Mouse (Mus musculus): ENCODE measurements around the gene Lrrc8b.

The Lrrc8b gene

GRCm38 (mm10) chr5:105484891-105485290 lies 69.3 kb downstream of the Lrrc8b start:
- DNase-seq: no peak

- no peak for DNase-seq
Observed at GRCm38 (mm10) chr5:105490211-105490610, 74.6 kb downstream of the Lrrc8b start.

- no peak for DNase-seq
Observed at GRCm38 (mm10) chr5:105491389-105491788, 75.8 kb downstream of the Lrrc8b start.

DNA sequence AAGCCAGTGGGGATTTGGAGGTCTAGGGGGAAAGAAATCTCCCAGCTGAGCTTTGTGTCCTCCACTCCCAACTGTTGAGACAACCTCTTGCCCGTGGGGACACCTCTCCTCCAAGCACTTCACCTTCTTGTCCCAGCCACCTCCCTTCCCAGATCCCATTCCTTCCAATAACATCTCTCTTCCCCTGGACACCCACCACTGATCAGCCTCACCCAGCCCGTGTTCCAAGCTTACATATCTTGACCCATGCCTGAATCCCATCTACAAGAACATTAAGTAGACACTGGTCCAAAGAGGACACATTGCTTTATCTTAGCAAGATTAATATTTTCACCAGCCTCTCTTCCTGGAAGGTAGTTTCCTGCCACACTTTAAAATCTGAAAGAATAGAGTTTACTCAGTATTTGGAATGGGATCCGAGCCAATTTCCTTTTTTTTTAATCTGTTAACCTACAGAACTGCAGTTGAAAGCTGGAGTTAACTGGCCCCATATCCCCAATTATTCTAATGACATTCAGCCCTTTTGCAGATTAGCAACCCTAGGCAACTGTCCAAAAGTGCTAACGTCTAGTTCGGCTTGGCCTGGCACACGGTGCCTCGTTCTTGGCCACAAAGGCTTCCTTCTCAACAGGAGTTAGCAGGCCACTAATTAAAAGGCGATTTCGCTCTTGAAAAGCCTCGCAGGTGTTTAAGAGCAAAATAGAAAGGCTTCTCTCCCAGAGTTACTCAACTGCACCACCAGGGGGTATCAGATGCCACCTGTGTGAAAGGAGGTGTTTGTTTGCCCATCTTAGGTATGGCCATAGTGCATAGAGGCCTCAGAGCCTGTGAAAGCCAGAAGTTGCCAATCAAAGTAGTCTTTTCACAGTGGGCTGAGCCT lies 77.0 kb downstream of the Lrrc8b start:
- DNase-seq: peak; percentile 45

DNA sequence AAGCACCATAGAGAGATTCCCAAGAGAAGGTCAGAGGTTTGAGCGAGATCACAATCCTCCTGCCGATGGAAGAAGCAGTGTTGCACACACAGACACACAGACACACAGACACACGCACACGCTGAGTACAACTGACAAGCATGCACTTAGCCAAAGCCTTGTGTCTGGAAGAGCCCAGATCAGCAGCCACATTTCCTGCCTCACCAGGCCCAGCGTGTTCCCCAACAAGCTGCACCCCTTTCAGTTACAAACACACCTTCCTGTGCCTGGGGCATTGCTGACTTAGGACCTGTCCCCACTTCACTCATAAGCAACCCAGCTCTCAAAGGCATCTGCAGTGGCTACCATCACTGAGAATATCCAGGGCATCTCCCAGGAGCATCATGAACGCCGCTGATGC lies 77.8 kb downstream of the Lrrc8b start:
- DNase-seq: no peak

GRCm38 (mm10) chr5:105494246-105494917 lies 78.8 kb downstream of the Lrrc8b start:
- peak; percentile 72 for DNase-seq

DNA sequence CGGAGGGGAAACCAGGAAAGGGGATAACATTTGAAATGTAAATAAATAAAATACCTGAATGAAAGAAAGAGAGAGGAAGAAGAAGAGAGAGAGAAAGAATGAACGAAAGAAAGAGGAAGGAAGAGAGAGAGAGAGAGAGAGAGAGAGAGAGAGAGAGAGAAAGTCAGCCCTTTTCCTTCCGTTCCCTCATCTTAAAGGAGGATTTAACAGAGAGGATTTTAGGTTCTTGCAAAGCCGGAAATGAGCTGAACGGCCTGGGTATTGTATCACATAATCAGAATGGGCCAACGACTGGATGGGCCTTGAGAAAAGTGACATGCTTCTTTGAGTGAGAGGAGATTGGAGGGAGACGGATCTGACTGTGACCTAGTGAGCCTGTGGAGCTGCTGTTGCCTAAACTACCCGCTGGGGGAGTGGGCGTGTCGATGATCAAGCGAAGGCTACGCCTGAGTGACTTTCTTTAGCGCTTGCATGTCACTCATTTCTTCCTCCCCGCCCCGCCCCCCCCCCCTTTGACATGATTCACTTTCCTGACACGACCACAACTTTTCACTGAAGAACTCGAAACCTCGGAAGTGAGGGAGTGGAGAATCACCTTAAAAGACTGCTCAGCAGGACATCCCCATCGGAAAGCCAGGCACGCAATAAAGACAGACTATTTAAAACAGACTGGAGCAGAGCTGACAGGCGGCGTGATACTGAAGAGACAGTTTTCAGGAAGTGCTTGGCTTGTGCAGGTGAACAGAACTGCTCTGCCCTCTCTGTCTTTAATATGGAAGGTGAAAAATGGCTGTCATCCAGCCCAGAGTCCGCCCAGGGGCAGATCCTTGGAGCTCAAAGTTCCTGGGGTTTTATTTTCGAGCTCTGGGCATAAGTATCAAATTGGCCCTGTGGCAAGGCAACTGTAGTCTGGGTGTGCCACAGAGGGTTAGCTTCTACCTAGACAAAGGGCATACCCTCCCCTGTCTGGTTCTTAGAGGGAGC lies 79.6 kb downstream of the Lrrc8b start:
- DNase-seq: peak; percentile 78

- DNase-seq: no peak
Observed at GRCm38 (mm10) chr5:105496133-105496532, 80.6 kb downstream of the Lrrc8b start.

DNA sequence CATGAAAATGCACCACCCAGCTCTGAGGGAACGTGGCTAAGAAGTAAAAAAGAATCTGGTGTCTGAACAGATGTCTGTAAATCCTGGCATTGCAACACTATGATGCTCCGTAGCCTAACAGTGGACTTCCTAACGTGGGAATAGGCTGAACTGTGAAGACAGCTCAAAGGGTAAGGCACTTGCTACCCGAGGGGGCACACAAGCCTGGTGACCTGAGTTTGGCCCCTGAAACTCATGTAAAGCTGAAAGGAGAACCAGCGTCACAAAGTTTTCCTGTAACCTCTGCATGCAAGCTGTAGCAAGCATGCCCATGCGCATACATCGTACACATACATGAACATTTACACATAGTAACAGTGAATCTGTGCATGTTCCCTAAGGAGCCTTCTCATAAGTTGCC lies 81.0 kb downstream of the Lrrc8b start:
- DNase-seq: no peak

GRCm38 (mm10) chr5:105498429-105499000 lies 82.9 kb downstream of the Lrrc8b start:
- no peak for DNase-seq

DNA sequence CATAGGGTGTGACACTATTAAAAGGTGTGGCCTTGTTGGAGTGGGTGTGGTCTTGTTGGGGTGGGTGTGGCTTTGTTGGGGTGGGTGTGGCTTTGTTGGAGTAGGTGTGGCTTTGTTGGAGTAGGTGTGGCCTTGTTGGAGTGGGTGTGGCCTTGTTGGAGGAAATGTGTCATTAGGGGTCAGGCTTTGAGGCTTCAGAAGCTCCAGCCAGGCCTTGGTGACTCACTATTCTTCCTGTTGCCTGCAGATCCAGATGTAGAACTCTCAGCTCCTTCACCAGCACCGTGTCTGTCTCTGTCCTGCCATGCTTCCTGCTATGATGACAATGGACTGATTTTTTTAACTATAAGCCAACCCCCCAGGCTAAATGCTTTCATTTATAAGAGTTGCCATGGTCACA lies 83.8 kb downstream of the Lrrc8b start:
- no peak for DNase-seq

GRCm38 (mm10) chr5:105500132-105501121 lies 84.9 kb downstream of the Lrrc8b start:
- DNase-seq: no peak

DNA sequence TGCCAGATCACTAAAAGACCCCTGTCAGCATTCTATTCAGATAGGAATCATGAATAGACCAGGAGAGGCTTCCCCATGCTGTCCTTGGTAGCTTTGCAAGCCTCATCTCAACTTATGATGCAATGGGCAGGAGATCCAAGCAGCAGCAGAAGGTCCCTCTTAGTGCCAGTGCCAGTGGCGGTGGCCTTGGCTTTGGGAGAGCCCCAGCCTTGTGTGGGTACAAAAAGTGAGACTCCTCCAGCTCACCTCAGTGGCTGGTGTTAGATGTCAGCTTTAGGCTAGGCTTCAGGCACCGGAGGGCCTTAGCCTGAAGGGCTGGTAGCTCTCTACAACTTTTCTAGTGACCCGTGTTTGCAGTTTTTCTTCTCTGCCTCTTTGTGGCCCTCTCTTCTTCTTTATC lies 85.6 kb downstream of the Lrrc8b start:
- DNase-seq: no peak

DNA sequence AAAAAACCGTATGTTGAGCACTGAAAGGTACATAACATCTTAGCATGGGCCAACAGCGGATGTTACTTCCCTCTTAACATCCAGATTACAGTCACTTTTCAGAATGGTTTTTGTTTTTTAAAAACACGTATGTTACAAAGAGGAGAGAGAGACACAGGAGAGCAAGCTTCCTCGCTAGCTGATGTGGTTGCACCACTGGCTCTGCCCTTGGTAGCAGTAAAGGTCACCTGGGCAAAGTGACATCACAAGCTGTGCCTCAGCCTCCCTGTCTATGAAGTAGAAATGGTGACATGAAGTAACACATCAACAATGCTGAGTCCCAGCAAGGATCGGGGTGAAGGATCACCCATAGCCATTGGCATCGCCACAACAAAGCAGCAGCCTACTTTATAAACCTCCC lies 93.2 kb downstream of the Lrrc8b start:
- no peak for DNase-seq

DNA sequence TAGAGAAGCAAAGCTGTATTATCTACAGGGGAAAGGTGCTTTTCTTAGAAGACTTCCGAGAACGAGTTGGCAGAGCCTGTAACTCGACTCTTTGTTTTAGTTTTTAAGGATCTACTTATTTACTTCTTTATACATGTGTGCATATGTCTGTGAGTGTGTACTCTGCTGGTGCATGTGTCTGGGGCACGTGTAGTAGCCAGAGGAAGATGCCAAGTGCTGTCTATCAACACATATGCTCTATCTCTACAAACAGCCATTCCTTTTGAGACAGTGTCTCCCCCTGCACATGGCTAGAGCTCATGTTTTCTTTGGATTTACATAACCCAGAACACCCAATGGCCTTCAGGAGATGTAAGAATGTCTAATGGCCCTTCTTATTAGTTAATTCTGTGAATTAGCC lies 96.7 kb downstream of the Lrrc8b start:
- no peak for DNase-seq

DNA sequence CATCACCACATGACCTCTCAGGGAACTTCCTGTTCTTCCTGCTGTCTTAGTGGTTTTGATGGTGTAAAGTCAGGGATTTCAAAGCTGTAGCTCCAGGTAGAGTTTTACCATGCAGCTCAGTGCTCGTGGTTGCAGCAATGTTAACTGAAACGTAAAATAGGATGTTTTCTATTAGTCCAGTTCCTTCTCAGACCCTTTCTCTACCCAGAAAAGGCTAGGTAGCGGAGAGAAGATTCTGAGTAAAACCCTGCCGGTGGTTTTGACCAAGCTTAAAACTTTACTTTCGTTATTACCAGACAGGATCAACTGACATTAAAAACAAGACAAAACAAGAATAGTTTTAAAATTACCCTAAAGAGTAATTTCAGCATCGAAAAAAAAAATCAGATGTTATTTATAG lies 100.0 kb downstream of the Lrrc8b start:
- no peak for DNase-seq

- DNase-seq: no peak
Observed at GRCm38 (mm10) chr5:105516290-105516689, 100.7 kb downstream of the Lrrc8b start.

- no peak for DNase-seq
Observed at GRCm38 (mm10) chr5:105517992-105518625, 102.5 kb downstream of the Lrrc8b start.

DNA sequence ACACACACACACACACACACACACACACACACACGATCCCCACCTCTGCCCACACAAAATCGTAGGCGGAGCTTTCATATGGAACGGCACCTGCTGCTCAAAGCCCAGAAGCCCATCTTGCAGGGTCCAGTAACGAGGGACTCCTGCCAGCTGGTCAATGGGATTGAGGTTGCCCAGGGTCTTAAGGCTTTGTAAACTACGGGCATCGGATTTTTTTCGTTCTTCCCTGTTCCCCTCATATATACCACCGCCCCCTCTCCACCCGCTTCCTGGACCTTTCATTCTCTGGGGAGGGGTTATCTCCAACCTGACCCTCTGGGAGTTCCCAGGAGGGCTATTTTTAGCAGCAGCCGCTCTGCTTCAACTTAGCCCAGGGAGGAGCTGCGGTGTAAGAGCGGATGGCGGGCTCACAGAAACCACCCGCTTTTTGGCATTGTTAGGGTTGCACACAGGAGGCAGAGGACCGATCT lies 103.1 kb downstream of the Lrrc8b start:
- DNase-seq: peak; percentile 24

- peak; percentile 91 for DNase-seq
Observed at GRCm38 (mm10) chr5:105519096-105519975, 103.8 kb downstream of the Lrrc8b start, which contains the start of gene Lrrc8c. Lrrc8c (plus strand) TSS chr5:105519388.
